Mouse (Mus musculus) liver, embryonic 13.5 days (tissue): ENCODE data around the gene Olfr424. TPM values are rescaled to one million over a fixed set of nuclear protein-coding genes. Genes with fewer than 3 reads are reported as not detected.

Source experiments
- ATAC-seq: fragments of 200-750 bp; cut with Nextera tagmentation; 2 replicates; pipeline ENCODE4 v1.8.0; 2017; ENCODE audit warnings: low read depth, mild to moderate bottlenecking, moderate number of reproducible peaks, moderate library complexity
- DNase-seq: peaks from one replicate; pipeline ENCODE4 v3.0.0; 2022
- H3K27ac ChIP-seq: fragments of 300-500 bp; sonication (generic); 2 replicates; pipeline ENCODE4 v1.5.1; 2015; ENCODE audit warnings: moderate library complexity, mild to moderate bottlenecking, inconsistent platforms
- H3K27me3 ChIP-seq: fragments of 300-500 bp; sonication (generic); 2 replicates; pipeline ENCODE4 v1.6.1; 2015; ENCODE audit warnings: mild to moderate bottlenecking, inconsistent platforms
- H3K36me3 ChIP-seq: fragments of 300-500 bp; sonication (generic); 2 replicates; pipeline ENCODE4 v1.6.1; 2015; ENCODE audit warnings: mild to moderate bottlenecking, inconsistent platforms
- H3K4me1 ChIP-seq: fragments of 300-500 bp; sonication (generic); replicated peaks from 2 replicates; pipeline ENCODE4 v1.6.1; 2015; ENCODE audit warnings: inconsistent platforms
- H3K4me2 ChIP-seq: fragments of 300-500 bp; sonication (generic); 2 replicates; pipeline ENCODE4 v1.6.1; 2015; ENCODE audit warnings: inconsistent platforms, mild to moderate bottlenecking, moderate library complexity
- H3K4me3 ChIP-seq: fragments of 300-500 bp; sonication (generic); replicated peaks from 2 replicates; pipeline ENCODE4 v1.5.1; 2015; ENCODE audit warnings: mild to moderate bottlenecking, inconsistent platforms
- H3K9ac ChIP-seq: fragments of 300-500 bp; sonication (generic); 2 replicates; pipeline ENCODE4 v1.6.1; 2015; ENCODE audit warnings: mild to moderate bottlenecking, inconsistent platforms
- H3K9me3 ChIP-seq: fragments of 300-500 bp; sonication (generic); replicated peaks from 2 replicates; pipeline ENCODE4 v1.6.1; 2016; ENCODE audit warnings: inconsistent platforms
- WGBS: fragments of 180-500 bp; shearing (Covaris S2); methylation state at CpG from one replicate; pipeline ENCODE4 v1.1.7; 2015; ENCODE audit not compliant: insufficient replicate concordance; 5-methylcytosine and 5-hydroxymethylcytosine counted together
- polyA plus RNA-seq: library from polyadenylated mRNA; unstranded; fragments of >200 nt; fragmentation: Nextera tagmentation; extraction: Ambion mirVana; gene quantifications from 2 replicates; pipeline ENCODE4 v1.2.1, GENCODE M21; 2015

The Olfr424 gene
- polyA plus RNA-seq, 1 experiment from 2014 or later, result not detected

- H3K9me3 ChIP-seq, result no peaks in the 10 kb centered on the region
- ATAC-seq (peak; percentile 69), DNase-seq (no peak)
- no peaks in the 10 kb centered on the region for H3K27me3 ChIP-seq
- no peaks in the 10 kb centered on the region for H3K36me3 ChIP-seq
- WGBS, result 42% methylated on average over 10 of the region's 10 CpGs
- no peak overlapping the region for H3K9ac ChIP-seq
- no peak overlapping the region for H3K27ac ChIP-seq
- no peak overlapping the region for H3K4me3 ChIP-seq
- peaks cover 8% of the 10 kb centered on the region for H3K4me1 ChIP-seq
- H3K4me2 ChIP-seq, result no peak overlapping the region
Observed at GRCm38 (mm10) chr1:174159095-174159494, 27.8 kb downstream of the Olfr424 start.

GRCm38 (mm10) chr1:174169024-174169423, 37.7 kb downstream of the Olfr424 start:
- no peak for ATAC-seq
- no peaks in the 10 kb centered on the region for H3K9me3 ChIP-seq

DNA sequence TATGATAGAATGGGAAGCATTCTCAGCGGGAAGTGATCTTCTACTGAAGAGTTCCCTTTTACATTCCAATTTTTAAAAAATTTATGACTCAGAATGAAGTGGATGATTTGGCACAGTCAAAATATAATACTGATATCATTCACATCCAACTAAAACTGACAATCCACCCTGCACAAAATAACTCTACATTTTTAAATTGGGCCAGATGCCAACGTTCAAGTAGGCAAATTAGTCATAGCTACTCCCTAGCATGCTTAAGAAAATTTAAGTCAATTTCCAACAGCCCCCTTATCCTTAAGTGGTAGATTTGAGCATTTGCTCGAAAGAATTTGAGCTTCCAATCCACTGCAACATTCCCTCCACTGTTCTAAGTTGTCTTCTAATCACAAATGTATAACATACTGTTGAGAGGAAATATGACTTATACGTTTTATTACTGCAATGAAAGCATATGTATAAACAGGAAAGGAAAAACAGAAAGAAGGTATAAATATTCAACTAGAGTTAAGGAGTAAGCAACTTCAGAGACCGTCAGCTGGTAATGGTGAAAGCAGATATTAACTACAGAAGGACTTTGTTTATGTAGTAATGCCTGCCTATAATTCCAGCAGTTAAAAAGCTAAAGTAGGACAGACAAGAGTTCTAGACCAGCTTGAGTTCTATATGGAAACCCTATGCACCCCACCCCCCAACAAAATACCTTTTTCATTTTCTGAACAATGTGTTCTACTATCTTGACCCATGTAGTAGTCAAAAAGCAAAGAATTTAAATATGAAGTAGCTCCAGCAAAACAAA, 39.6 kb downstream of the Olfr424 start:
- Histone ChIP-seq H3K27me3 (no peaks in the 10 kb centered on the region), H3K36me3 (peaks cover 16% of the 10 kb centered on the region), H3K4me2 (peak overlapping the region; percentile 79), H3K4me1 (peaks cover 42% of the 10 kb centered on the region), H3K9ac (peak overlapping the region; percentile 44), H3K4me3 (0 out of 2 replicates have a peak overlapping the region, but pooled peaks have one; percentile 10), H3K9me3 (no peaks in the 10 kb centered on the region), H3K27ac (peak overlapping the region; percentile 99)
- DNase-seq (no peak), ATAC-seq (peak; percentile 14; the same call in 1 of the 2 replicates)
- 50% methylated on average over 5 of the region's 5 CpGs for WGBS

More at GRCm38 (mm10) chr1:174169024-174169423, 37.7 kb downstream of the Olfr424 start:
- DNase-seq, result no peak
- Histone ChIP-seq H3K4me3 (no peak overlapping the region), H3K36me3 (peaks cover under 1% of the 10 kb centered on the region), H3K27me3 (no peaks in the 10 kb centered on the region), H3K27ac (peak overlapping the region; percentile 65), H3K4me2 (no peak overlapping the region), H3K4me1 (peaks cover 28% of the 10 kb centered on the region), H3K9ac (no peak overlapping the region)

DNA sequence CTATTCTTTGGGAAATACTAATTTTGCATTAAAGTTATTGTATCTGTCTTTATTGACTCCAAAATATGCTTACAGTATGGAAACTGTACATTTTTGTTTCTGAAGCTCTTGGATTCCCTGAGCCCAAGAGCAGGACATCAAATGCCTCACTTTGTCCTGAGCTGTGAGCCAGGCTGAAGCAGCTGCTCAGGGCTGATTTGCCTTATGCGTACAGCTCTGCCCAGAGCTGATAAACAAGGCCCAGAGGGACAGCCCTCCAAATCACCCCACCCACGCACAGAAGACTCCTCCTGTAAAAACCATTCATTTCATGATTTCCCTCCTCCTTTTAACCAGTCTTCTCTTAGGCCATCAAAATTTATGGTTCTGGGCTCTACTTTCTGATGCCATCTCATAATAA, 40.2 kb downstream of the Olfr424 start:
- Histone ChIP-seq H3K4me1 (peaks cover 44% of the 10 kb centered on the region), H3K4me2 (peak overlapping the region; percentile 79), H3K4me3 (peak overlapping the region; percentile 49), H3K36me3 (peaks cover 18% of the 10 kb centered on the region), H3K27ac (peak overlapping the region; percentile 99), H3K9me3 (no peaks in the 10 kb centered on the region), H3K9ac (peak overlapping the region; percentile 73), H3K27me3 (no peaks in the 10 kb centered on the region)
- DNase-seq (peak; percentile 82), ATAC-seq (peak; percentile 100)
- WGBS, result 6% methylated on average over 2 of the region's 2 CpGs

- H3K4me2 ChIP-seq, result peak within 1 kb of the TSS; percentile 79
- peak within 1 kb of the TSS; percentile 68 for H3K4me3 ChIP-seq
- peak within 1 kb of the TSS; percentile 99 for H3K27ac ChIP-seq
- H3K9me3 ChIP-seq, result no peaks in the 10 kb centered on the region
- peak within 1 kb of the TSS; percentile 79 for H3K9ac ChIP-seq
- peak; percentile 72 for DNase-seq
- 7% methylated on average over 3 of the region's 3 CpGs for WGBS
- H3K27me3 ChIP-seq, result no peaks in the 10 kb centered on the region
- peaks cover 28% of the 10 kb centered on the region for H3K36me3 ChIP-seq
- peaks cover 50% of the 10 kb centered on the region for H3K4me1 ChIP-seq
- peak; percentile 77 for ATAC-seq
Observed at GRCm38 (mm10) chr1:174172605-174173004, 41.3 kb downstream of the Olfr424 start, which contains the start of gene Spta1. Gene Spta1 (plus strand): TSS chr1:174172776.

Other genes starting within 250 kb of the Olfr424 start
- 1.5 and 1.8 TPM in 2 replicates for gene Ifi211, start 218.5 kb upstream of the Olfr424 start, polyA plus RNA-seq
- gene Mndal, start 189.0 kb upstream of the Olfr424 start, polyA plus RNA-seq, result 3.2 and 5.1 TPM in 2 replicates
- gene Ifi203, start 188.8 kb upstream of the Olfr424 start, polyA plus RNA-seq, result 2.6 and 3.9 TPM in 2 replicates
- gene Ifi202b, start 148.8 kb upstream of the Olfr424 start, polyA plus RNA-seq, result not detected in 2 replicates
- 0.27 and 0.82 TPM in 2 replicates for gene Ifi205, start 99.7 kb upstream of the Olfr424 start, polyA plus RNA-seq
- 0.07 and 0.14 TPM in 2 replicates for gene Olfr433, start 90.8 kb upstream of the Olfr424 start, polyA plus RNA-seq
- not detected in 2 replicates for gene Olfr432, start 82.3 kb upstream of the Olfr424 start, polyA plus RNA-seq
- not detected in 2 replicates for gene Olfr430, start 64.9 kb upstream of the Olfr424 start, polyA plus RNA-seq
- gene Olfr429, start 47.2 kb upstream of the Olfr424 start, polyA plus RNA-seq, result not detected in 2 replicates
- gene Olfr427, start 34.6 kb upstream of the Olfr424 start, polyA plus RNA-seq, result not detected in 2 replicates
- not detected in 2 replicates for gene Olfr231, start 10.4 kb upstream of the Olfr424 start, polyA plus RNA-seq
- 0.58 and 0.64 TPM in 2 replicates for gene Olfr420, start 24.1 kb downstream of the Olfr424 start, polyA plus RNA-seq
- gene Spta1, start 41.3 kb downstream of the Olfr424 start, polyA plus RNA-seq, result 25.7 and 33.7 TPM in 2 replicates
- 0.08 and 0.09 TPM in 2 replicates for gene Olfr419, start 120.5 kb downstream of the Olfr424 start, polyA plus RNA-seq
- not detected in 2 replicates for gene Mptx1, start 199.0 kb downstream of the Olfr424 start, polyA plus RNA-seq
- gene Olfr417, start 233.6 kb downstream of the Olfr424 start, polyA plus RNA-seq, result not detected in 2 replicates